Mouse (Mus musculus) Patski (cell line): ENCODE results near the gene Maml3. TPM values are rescaled to one million over a fixed set of nuclear protein-coding genes. Genes with fewer than 3 reads are reported as not detected.

Experiments used
- ATAC-seq: fragments of 100-300 bp; one replicate; pipeline ENCODE4 v1.8.0; 2021
- CTCF ChIA-PET: fragments of 350-600 bp; sonication (Branson Sonifier 250); formaldehyde crosslinking; loops from one replicate; lab custom pipeline; 2022; ENCODE audit warnings: inconsistent platforms; lab: Charles Lee
- POLR2A ChIA-PET: fragments of 350-600 bp; sonication (Branson Sonifier 250); formaldehyde crosslinking; loops from one replicate; lab custom pipeline; 2022; ENCODE audit warnings: antibody characterized with exemption, inconsistent platforms; lab: Charles Lee
- DNase-seq: peaks from one replicate; pipeline ENCODE4 v3.0.0-alpha.2; 2011; ENCODE audit warnings: low read depth, low spot score
- H3K27me3 ChIP-seq: fragments of 371-371 bp; one replicate; pipeline ENCODE4 v1.5.1; 2021
- CTCF ChIP-seq: fragments of 100-300 bp; IDR thresholded peaks from one replicate; pipeline ENCODE4 v1.5.1; 2021
- in situ Hi-C: fragments of 300-500 bp; cut with MboI; formaldehyde crosslinking; loops from 3 replicates; pipeline ENCODE4 v1.11.1; 2018; ENCODE audit warnings: low pct_unique_long_range_greater_than_20kb, mixed read lengths
- polyA plus RNA-seq: library from polyadenylated mRNA; unstranded; gene quantifications from one replicate; pipeline ENCODE4 v1.2.3, GENCODE M21; 2021

Maml3 gene
- polyA plus RNA-seq, 1 experiment from 2014 or later: 7.7 TPM

DNA sequence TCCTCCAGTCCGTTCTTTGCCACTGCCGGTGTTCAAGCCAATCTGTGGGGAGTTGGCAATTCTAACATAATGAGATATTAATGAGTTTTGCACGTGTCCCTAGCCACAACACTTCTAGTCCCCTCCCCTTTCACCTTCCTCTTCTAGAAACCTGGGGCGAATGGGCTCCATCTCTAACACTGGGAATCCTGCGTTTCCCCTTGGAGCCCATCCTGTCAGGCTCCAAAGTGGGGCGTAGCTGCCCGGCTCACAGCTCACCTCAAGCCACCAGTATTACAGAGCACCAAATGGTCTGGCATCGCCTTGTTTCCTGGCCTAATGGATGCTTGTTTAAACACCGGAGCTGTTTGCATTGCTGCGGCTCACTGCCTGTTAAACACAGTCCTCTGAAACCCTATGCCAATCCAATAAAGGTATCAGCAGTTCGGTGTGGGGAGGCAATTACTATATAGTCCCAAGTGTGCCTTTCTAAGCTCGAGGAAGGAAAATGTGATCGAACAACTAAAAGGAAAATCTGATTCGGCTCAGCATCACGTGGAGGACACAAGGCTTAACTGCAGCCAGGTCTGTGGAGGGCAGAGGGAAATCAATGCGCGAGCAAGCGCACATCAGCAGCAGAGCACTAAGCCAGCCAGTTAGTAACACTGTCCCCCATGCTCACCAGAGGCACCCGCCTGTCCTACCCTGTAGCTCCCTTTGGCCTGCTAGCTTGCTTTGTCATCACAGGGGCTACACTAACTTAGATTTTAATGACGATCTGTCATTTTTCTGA lies 216.0 kb downstream of the Maml3 start:
- DNase-seq (no peak), ATAC-seq (no peak)
- TF ChIP-seq CTCF: no peak
- CTCF ChIA-PET: interaction anchor here (1.5 to 2.1 kb wide), 2 partner anchors 10 to 15 kb away, joined by 4 to 5 read pairs; no protein-coding TSS in a partner anchor
- POLR2A ChIA-PET: no interaction called here
- in situ Hi-C loops: no loop called here
- no peaks in the 10 kb centered on the region for H3K27me3 ChIP-seq

DNA sequence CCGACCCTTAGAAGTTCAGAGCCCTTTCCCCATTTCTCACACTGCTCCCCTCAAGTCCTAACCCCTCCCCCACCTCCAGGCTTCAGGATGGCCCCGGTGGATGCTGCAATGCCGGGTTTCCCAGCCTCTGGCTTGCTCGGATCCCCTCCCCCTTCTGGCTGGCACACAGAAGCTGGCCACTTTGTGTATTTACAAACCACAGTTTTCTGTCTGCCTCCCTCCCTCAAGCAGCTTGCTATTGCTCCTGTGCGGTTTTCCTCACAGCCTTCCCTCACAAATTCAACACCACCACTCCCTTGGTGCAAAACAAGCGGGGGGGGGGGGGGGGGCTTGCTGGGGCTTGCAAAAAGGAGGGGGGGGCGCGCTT lies 216.6 kb downstream of the Maml3 start:
- no peak for ATAC-seq
- no peak for DNase-seq
- CTCF ChIA-PET: interaction anchor here (1.5 to 2.1 kb wide), 2 partner anchors 10 to 14 kb away, joined by 4 to 5 read pairs; no protein-coding TSS in a partner anchor
- H3K27me3 ChIP-seq: no peaks in the 10 kb centered on the region
- POLR2A ChIA-PET: no interaction called here
- in situ Hi-C loops: no loop called here
- no peak for TF ChIP-seq CTCF

DNA sequence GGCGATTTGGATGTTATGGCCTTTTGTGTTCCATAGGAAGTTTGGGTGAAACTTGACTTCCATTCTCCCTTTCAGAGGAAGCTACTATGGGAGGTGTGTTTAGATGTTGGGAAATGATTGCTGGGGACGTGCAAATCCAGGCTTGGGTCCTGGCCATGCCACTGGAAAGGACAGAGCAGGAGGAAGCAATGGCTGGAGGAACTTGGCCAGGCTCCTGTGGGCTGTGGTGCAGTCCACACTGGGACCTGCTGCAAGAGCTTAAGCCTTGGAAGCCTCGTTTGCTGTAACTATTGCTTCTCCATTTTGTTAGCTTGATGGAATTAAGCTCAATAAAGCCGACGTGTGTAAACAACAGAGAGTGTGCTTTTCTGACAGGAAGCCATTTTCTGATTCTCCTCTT lies 219.0 kb downstream of the Maml3 start:
- in situ Hi-C loops: no loop called here
- ChIA-PET CTCF (interaction anchor here (1.2 kb wide), 1 partner anchor 11 kb away, joined by 3 read pairs; no protein-coding TSS in a partner anchor), POLR2A (interaction anchor here (1.1 kb wide), 1 partner anchor 11 kb away, joined by 4 read pairs; no protein-coding TSS in a partner anchor)
- no peak for TF ChIP-seq CTCF
- H3K27me3 ChIP-seq: no peaks in the 10 kb centered on the region
- no peak for DNase-seq
- ATAC-seq: no peak

DNA sequence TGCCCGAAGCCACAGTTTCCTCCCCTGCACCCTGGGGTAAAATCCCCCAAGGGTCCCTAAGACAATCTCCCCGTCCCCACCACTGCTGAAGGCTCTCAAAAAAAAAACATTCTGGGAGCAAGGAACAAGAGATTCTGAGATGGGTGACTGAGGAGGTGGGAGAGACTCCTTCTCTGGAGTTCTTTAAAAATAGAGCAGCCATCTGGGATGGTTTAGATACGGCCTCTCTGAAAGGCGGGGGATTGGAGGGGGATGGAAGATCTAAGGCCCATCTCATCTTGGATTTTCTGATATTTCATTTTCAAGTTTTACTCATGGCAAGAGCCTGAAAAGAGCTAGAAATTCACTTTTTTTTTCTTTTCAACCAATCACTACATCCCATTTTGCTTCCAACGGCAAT lies 219.4 kb downstream of the Maml3 start:
- H3K27me3 ChIP-seq: no peaks in the 10 kb centered on the region
- ATAC-seq (no peak), DNase-seq (no peak)
- in situ Hi-C loops: no loop called here
- CTCF ChIA-PET: interaction anchor here (1.2 kb wide), 1 partner anchor 11 kb away, joined by 3 read pairs; no protein-coding TSS in a partner anchor
- TF ChIP-seq CTCF: no peak
- POLR2A ChIA-PET: interaction anchor here (1.1 kb wide), 1 partner anchor 11 kb away, joined by 4 read pairs; no protein-coding TSS in a partner anchor

DNA sequence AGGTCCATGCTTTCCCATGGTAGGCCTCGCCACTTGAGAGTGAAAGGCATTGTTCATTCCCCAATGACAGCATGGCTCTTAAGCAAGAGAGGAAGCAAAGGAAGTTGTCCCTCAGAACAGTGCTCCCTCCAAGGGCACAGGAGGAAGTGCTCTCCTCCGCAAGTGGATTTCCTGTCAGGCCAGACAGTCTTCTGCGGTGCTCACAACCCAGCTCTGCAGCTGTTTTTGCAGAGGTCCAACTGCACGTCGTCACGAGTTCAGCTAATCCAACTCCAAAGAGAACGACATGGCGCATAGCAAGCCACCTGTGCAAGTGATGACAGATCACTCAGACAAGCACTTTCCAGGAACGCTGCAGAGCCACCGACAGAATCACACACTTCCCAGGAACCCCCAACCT lies 222.9 kb downstream of the Maml3 start:
- POLR2A ChIA-PET: interaction anchor here (0.7 kb wide), 1 partner anchor 111 kb away, joined by 3 read pairs; no protein-coding TSS in a partner anchor
- in situ Hi-C loops: no loop called here
- no peak for ATAC-seq
- H3K27me3 ChIP-seq: no peaks in the 10 kb centered on the region
- CTCF ChIA-PET: interaction anchor here (2.0 kb wide), 1 partner anchor 8 kb away, joined by 4 read pairs; no protein-coding TSS in a partner anchor
- DNase-seq: no peak
- no peak for TF ChIP-seq CTCF

DNA sequence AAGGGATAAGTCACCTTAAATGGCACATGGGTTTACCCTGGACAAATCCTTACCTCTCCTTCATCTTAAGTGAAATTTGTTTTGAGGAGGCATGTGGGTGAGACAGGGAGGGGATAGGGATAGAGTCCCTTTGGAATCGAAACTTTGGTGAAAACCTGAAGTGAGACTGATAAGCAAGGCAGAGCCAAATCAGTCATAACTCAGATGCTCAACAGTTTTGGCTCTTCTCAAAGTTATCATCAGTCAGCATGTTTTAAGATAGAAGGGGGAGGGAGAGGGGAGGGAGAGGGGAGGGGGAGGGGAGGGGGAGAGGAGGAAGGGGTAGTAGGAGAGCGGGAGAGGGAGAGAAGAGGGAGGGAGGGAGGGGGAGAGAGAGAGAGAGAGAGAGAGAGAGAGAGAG lies 223.5 kb downstream of the Maml3 start:
- no peak for TF ChIP-seq CTCF
- no peak for DNase-seq
- CTCF ChIA-PET: interaction anchor here (1.8 kb wide), 1 partner anchor 15 kb away, joined by 4 read pairs; no protein-coding TSS in a partner anchor
- H3K27me3 ChIP-seq: no peaks in the 10 kb centered on the region
- in situ Hi-C loops: no loop called here
- POLR2A ChIA-PET: interaction anchor here (0.7 kb wide), 1 partner anchor 111 kb away, joined by 3 read pairs; no protein-coding TSS in a partner anchor
- no peak for ATAC-seq

DNA sequence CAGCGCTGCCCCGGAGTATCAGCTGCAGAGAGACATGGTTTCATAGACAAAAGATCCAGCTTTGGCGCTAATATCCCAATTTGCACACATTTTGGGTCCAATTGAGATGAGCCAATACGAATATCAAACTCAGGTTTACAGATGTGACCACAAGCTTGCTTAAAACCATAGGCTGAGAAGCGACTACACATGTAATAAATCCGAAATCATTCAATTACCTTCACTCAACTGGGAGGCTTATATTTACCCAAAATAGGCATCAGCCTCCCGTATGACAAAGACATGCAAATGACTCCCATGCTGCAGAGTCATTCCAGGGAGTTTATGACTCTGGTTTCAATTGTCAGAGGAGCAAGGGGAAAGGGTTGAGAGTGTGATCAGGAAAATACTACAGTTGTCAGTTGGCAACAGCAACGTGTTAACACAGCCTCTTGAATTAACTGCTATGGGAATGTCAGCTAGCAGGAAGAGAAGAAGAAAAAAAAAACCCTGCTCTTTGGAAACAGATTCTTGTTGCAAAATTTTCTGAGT lies 224.3 kb downstream of the Maml3 start:
- ATAC-seq (no peak), DNase-seq (no peak)
- in situ Hi-C loops: no loop called here
- TF ChIP-seq CTCF: no peak
- H3K27me3 ChIP-seq: no peaks in the 10 kb centered on the region
- POLR2A ChIA-PET: interaction anchor here (1.3 kb wide), 1 partner anchor 9 kb away, joined by 5 read pairs; no protein-coding TSS in a partner anchor
- CTCF ChIA-PET: interaction anchor here (0.7 to 1.8 kb wide), 3 partner anchors 16 to 369 kb away, joined by 3 to 4 read pairs (median 3); no protein-coding TSS in a partner anchor

DNA sequence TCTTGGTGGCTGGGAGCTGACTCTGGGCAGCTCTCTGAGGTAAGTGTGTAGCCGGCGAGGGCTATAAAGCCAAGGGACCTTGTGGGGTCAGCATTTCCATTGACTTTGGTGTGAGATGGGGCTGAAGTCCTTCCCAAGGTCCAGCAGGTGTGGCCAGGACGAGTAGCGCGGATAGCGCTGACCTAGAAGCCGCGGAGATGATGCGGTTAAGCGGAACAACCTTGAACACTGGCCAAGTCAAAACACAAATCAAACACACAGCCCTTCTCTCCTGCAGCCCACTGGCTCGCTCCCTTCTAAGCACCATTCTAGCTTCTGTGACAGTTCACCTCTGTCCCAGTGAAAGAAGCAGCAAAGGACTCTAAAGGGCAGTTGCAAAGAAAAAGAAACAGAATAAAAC lies 225.7 kb downstream of the Maml3 start:
- CTCF ChIA-PET: no interaction called here
- POLR2A ChIA-PET: no interaction called here

DNA sequence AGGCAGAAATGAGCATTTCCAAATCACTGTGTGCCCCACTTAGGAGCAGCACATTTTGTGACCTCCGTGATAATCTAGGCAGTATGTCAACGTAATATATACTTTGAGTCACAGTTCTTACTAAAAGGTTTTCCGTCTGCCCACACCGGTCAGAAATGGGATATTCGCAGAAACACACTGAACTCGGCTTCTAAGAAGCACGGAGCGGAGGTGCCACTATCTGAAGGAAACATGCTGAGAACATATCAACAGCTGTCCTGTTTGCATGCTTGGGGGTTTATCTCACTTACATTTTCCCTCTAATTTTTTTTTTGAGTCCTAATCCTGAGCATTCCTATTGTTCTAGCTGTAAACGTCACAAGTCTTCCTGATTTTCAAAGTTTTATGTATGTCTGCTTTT lies 226.3 kb downstream of the Maml3 start:
- ChIA-PET CTCF (no interaction called here), POLR2A (no interaction called here)
- H3K27me3 ChIP-seq: no peaks in the 10 kb centered on the region
- in situ Hi-C loops: no loop called here
- DNase-seq (no peak), ATAC-seq (no peak)
- no peak for TF ChIP-seq CTCF

More for the DNA sequence above, 225.7 kb downstream of the Maml3 start:
- in situ Hi-C loops: no loop called here
- TF ChIP-seq CTCF: no peak
- H3K27me3 ChIP-seq: no peaks in the 10 kb centered on the region
- no peak for DNase-seq
- ATAC-seq: no peak

DNA sequence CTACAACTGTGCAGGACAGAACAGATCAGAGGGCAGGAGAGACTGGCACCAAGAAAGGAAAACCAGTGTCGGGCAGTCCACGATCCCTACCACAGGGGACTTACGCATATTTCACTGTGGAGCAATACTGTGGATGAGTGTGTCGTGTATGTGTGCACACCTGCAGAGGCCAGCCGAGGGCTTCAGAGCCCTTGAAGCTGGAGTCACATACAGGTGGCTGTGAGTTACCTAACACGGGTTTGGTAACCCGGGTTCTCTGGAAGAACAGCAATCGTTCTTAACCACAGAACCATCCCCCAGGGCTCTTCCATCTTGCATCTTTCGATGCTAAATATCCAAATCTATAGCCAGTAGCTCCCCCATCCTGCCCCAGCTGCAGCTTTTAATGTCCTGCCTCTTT lies 228.1 kb downstream of the Maml3 start:
- no peak for TF ChIP-seq CTCF
- POLR2A ChIA-PET: interaction anchor here (0.8 kb wide), 1 partner anchor 133 kb away, joined by 3 read pairs; no protein-coding TSS in a partner anchor
- CTCF ChIA-PET: interaction anchor here (1.0 to 1.2 kb wide), 2 partner anchors 13 to 30 kb away, joined by 3 read pairs; no protein-coding TSS in a partner anchor
- no peaks in the 10 kb centered on the region for H3K27me3 ChIP-seq
- ATAC-seq (no peak), DNase-seq (no peak)
- in situ Hi-C loops: no loop called here

DNA sequence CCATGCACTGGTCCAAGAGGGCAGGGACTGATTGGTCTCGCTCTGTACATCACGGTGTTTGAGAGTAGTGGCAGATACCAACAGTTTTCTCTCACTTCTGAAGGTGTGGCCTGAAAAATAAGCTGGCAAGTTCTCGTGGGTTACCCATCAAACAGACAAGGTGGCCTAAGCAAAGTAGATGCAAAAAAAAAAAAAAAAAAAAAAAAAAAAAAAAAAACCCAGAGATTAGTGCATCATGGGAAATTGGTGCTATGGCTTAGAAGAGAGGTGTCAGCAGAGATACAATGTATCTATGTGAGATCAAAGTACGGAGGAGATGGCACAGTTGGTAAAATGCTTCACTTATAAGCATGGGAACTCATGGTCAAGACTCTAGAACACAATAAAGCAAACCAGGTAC lies 229.2 kb downstream of the Maml3 start:
- DNase-seq (no peak), ATAC-seq (no peak)
- POLR2A ChIA-PET: no interaction called here
- no peaks in the 10 kb centered on the region for H3K27me3 ChIP-seq
- in situ Hi-C loops: no loop called here
- CTCF ChIA-PET: interaction anchor here (1.0 kb wide), 1 partner anchor 31 kb away, joined by 3 read pairs; no protein-coding TSS in a partner anchor
- no peak for TF ChIP-seq CTCF
